Mouse (Mus musculus): Measurements from ENCODE around the gene Arhgap17. TPM values are rescaled to one million over a fixed set of nuclear protein-coding genes. Genes with fewer than 3 reads are reported as not detected.

The Arhgap17 gene
- total and polyA plus RNA-seq, 3 experiments, result 2.6 to 124 (median 33.7) TPM

- Histone ChIP-seq H3K4me3 (ENCODE audit: control insufficient read depth in 1 of 2, insufficient read depth in 1 of 2, low read depth in 2 of 2, low read length in 2 of 2) (no peak overlapping the region), H3K27ac (ENCODE audit: control insufficient read depth, low read depth, low read length) (no peak overlapping the region), H3K9ac (ENCODE audit: control insufficient read depth, low read depth, low read length, poor library complexity, severe bottlenecking) (no peak overlapping the region), H3K27me3 (ENCODE audit: control insufficient read depth in 1 of 2, insufficient read depth in 2 of 2, low read length in 2 of 2) (no peaks in the 10 kb centered on the region), H3K9me3 (replicated peaks; ENCODE audit: insufficient read depth, low read length) (no peaks in the 10 kb centered on the region), H3K4me1 (ENCODE audit: control insufficient read depth in 1 of 2, insufficient read depth in 2 of 2, low read length in 2 of 2) (no peaks in the 10 kb centered on the region), H3K36me3 (ENCODE audit: control insufficient read depth in 1 of 2, insufficient read depth in 2 of 2, low read length in 2 of 2) (peaks cover 0 to 5% of the 10 kb centered on the region in 2 experiments; a peak in 1 of 4 replicates), H3K79me2 (ENCODE audit: control insufficient read depth, insufficient read depth, low read length, poor library complexity) (no peaks in the 10 kb centered on the region)
- TF ChIP-seq TBP (IDR thresholded peaks at IDR 0.05; ENCODE audit: low read depth, low read length) (no peak), CTCF (IDR thresholded peaks at IDR 0.05 in 2 of 3, conservative IDR thresholded peaks at IDR 0.05 in 1 of 3; ENCODE audit: control insufficient read depth in 1 of 3, insufficient read depth in 1 of 3, low read depth in 2 of 3, low read length in 3 of 3, poor library complexity in 1 of 3, severe bottlenecking in 1 of 3) (no peak), E2F4 (IDR thresholded peaks at IDR 0.05; ENCODE audit: borderline replicate concordance, low read depth, low read length) (no peak), ZKSCAN1 (IDR thresholded peaks at IDR 0.05; ENCODE audit: low read depth, low read length) (no peak), EP300 (IDR thresholded peaks at IDR 0.05; ENCODE audit: low read depth in 1 of 2, low read length in 2 of 2) (no peak), GABPA (IDR thresholded peaks at IDR 0.05; ENCODE audit: low read depth, low read length) (no peak), RAD21 (IDR thresholded peaks at IDR 0.05; ENCODE audit: low read depth, low read length) (no peak), BHLHE40 (IDR thresholded peaks at IDR 0.05; ENCODE audit: borderline replicate concordance, low read depth, low read length) (no peak), MAZ (IDR thresholded peaks at IDR 0.05; ENCODE audit: low read depth, low read length) (no peak), UBTF (IDR thresholded peaks at IDR 0.05; ENCODE audit: borderline replicate concordance, insufficient read depth, low read depth, low read length) (no peak), MAX (IDR thresholded peaks at IDR 0.05; ENCODE audit: low read length) (no peak), MEF2A (IDR thresholded peaks at IDR 0.05; ENCODE audit: extremely low read depth, insufficient replicate concordance, low read depth, low read length, poor library complexity, severe bottlenecking) (no peak), USF2 (IDR thresholded peaks at IDR 0.05; ENCODE audit: borderline replicate concordance in 1 of 2, insufficient read depth in 1 of 2, low read depth in 1 of 2, low read length in 2 of 2) (no peak), KAT2A (conservative IDR thresholded peaks at IDR 0.05; ENCODE audit: low read depth, low read length) (no peak)
- DNase-seq (ENCODE audit: low read depth, low spot score), result no peak
These were observed 61.7 kb downstream of the Arhgap17 start for GRCm38 (mm10) chr7:123307887-123308558.

DNA sequence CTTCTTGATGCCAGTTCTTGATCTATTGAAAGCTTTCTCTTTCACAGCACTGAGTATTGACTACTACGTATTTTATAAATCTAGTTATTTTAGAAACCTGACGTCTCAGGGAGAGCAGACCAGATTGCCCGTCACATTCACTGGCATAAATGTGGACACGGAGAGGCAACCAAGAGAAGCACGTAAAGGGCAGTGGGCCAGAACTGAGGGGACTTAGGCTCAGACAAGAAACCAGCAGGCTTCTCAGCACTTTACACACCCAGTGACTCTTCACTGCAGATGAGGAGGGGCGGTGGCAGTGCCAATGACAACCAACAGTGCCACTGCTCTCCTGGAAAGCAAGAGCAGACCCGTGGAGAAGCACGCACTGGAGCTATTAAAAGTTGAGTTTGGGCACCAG lies 62.5 kb downstream of the Arhgap17 start:
- Histone ChIP-seq H3K27me3 (ENCODE audit: control insufficient read depth in 1 of 2, insufficient read depth in 2 of 2, low read length in 2 of 2) (no peaks in the 10 kb centered on the region), H3K36me3 (ENCODE audit: control insufficient read depth in 1 of 2, insufficient read depth in 2 of 2, low read length in 2 of 2) (peaks cover 0 to 5% of the 10 kb centered on the region in 2 experiments; a peak in 1 of 4 replicates), H3K9me3 (replicated peaks; ENCODE audit: insufficient read depth, low read length) (no peaks in the 10 kb centered on the region), H3K9ac (ENCODE audit: control insufficient read depth, low read depth, low read length, poor library complexity, severe bottlenecking) (no peak overlapping the region), H3K27ac (ENCODE audit: control insufficient read depth, low read depth, low read length) (no peak overlapping the region), H3K4me3 (ENCODE audit: control insufficient read depth in 1 of 2, insufficient read depth in 1 of 2, low read depth in 2 of 2, low read length in 2 of 2) (no peak overlapping the region), H3K4me1 (ENCODE audit: control insufficient read depth in 1 of 2, insufficient read depth in 2 of 2, low read length in 2 of 2) (no peaks in the 10 kb centered on the region), H3K79me2 (ENCODE audit: control insufficient read depth, insufficient read depth, low read length, poor library complexity) (no peaks in the 10 kb centered on the region)
- DNase-seq (ENCODE audit: low read depth, low spot score), result no peak
- TF ChIP-seq EP300 (IDR thresholded peaks at IDR 0.05; ENCODE audit: low read depth in 1 of 2, low read length in 2 of 2) (no peak), TBP (IDR thresholded peaks at IDR 0.05; ENCODE audit: low read depth, low read length) (no peak)
